Mouse (Mus musculus): ENCODE data around the gene Ipo5.

- TF ChIP-seq CTCF (IDR thresholded peaks at IDR 0.05; ENCODE audit: control insufficient read depth, insufficient read depth, insufficient read length) (no peak), MYOG (IDR thresholded peaks at IDR 0.05; ENCODE audit: control insufficient read depth, extremely low read depth, insufficient read length) (no peak), MAX (IDR thresholded peaks at IDR 0.05) (peak; percentile 72), FOSL1 (IDR thresholded peaks at IDR 0.05; ENCODE audit: insufficient read depth, low read length, poor library complexity, severe bottlenecking) (no peak), USF1 (IDR thresholded peaks at IDR 0.05; ENCODE audit: low read depth) (no peak), MYOD1 (IDR thresholded peaks at IDR 0.05; ENCODE audit: control insufficient read depth, insufficient read length, low read depth) (no peak), CEBPB (IDR thresholded peaks at IDR 0.05; ENCODE audit: low read depth) (no peak)
These were observed 42.5 kb upstream of the Ipo5 start for GRCm38 (mm10) chr14:120868494-120868893.
